Mouse (Mus musculus) CH12.LX (cell line): ENCODE results near the gene Nprl3. TPM values are rescaled to one million over a fixed set of nuclear protein-coding genes. Genes with fewer than 3 reads are reported as not detected.
A peak's percentile ranks its signal among the peaks of the same experiment; 100 is the strongest.
"Not testable (repeated sequence)": the region's sequence is repeated elsewhere in the genome, so short reads cannot be mapped to it uniquely, and the experiment has no call there.

Experiments
- DNase-seq: peaks from one replicate; pipeline ENCODE4 v3.0.0-alpha.2; 2013; ENCODE audit errors: extremely low read depth
- H3K27ac ChIP-seq: 2 replicates; pipeline ENCODE4 v1.5.1; 2012; ENCODE audit warnings: low read depth, mild to moderate bottlenecking, control low read depth, moderate library complexity; ENCODE audit not compliant: insufficient read depth
- H3K27me3 ChIP-seq: replicated peaks from 2 replicates; pipeline ENCODE3; 2012; ENCODE audit warnings: inconsistent platforms
- H3K36me3 ChIP-seq, 2 experiments: replicated peaks in 1 of 2; 2 replicates each; pipeline versions ENCODE3 to v1.6.1; 2012; ENCODE audit warnings: inconsistent platforms in 1 of 2, low read length in 1 of 2, mild to moderate bottlenecking in 1 of 2, mixed read lengths in 1 of 2, moderate library complexity in 1 of 2; ENCODE audit not compliant: control insufficient read depth in 1 of 2, insufficient read depth in 1 of 2
- H3K4me1 ChIP-seq, 2 experiments: 2 replicates each; pipeline ENCODE4 v1.6.1; 2012; ENCODE audit warnings: inconsistent platforms in 1 of 2, moderate library complexity in 1 of 2; ENCODE audit not compliant: insufficient read depth in 2 of 2, control insufficient read depth in 1 of 2
- H3K4me2 ChIP-seq: 2 replicates; pipeline ENCODE4 v1.6.1; 2012; ENCODE audit warnings: low read depth, mild to moderate bottlenecking, control low read depth; ENCODE audit not compliant: poor library complexity, insufficient read depth, severe bottlenecking
- H3K4me3 ChIP-seq, 3 experiments: fragments of 150-350 bp in 1 of 3; sonication (generic) in 1 of 3; replicated peaks in 1 of 3; 2 replicates each; pipeline versions ENCODE3 to v1.5.1; 2011 to 2012; ENCODE audit warnings: low read depth in 2 of 3, low read length in 2 of 3, mild to moderate bottlenecking in 2 of 3, moderate library complexity in 2 of 3, control low read depth in 1 of 3, improper control_type of control experiment in 1 of 3, inconsistent platforms in 1 of 3, mixed read lengths in 1 of 3; ENCODE audit not compliant: poor library complexity in 1 of 3
- H3K79me2 ChIP-seq: replicated peaks from 2 replicates; pipeline ENCODE4 v1.6.1; 2012; ENCODE audit warnings: mild to moderate bottlenecking, moderate library complexity; ENCODE audit not compliant: control insufficient read depth, poor library complexity, insufficient read depth, severe bottlenecking; ENCODE audit errors: extremely low read depth
- H3K9ac ChIP-seq: 2 replicates; pipeline ENCODE4 v1.6.1; 2012; ENCODE audit warnings: low read depth, mild to moderate bottlenecking, control low read depth, moderate library complexity; ENCODE audit not compliant: insufficient read depth
- H3K9me3 ChIP-seq: replicated peaks from 2 replicates; pipeline ENCODE3; 2012; ENCODE audit warnings: low read length, inconsistent platforms, mixed read lengths
- BHLHE40 ChIP-seq: IDR thresholded peaks from 2 replicates; pipeline ENCODE4 v1.6.1; 2011; ENCODE audit warnings: mild to moderate bottlenecking, low read depth, low read length, improper control_type of control experiment
- E2F4 ChIP-seq: IDR thresholded peaks from 2 replicates; pipeline ENCODE4 v1.6.1; 2011; ENCODE audit warnings: low read depth, low read length, improper control_type of control experiment; ENCODE audit not compliant: insufficient replicate concordance
- ELF1 ChIP-seq: IDR thresholded peaks from 2 replicates; pipeline ENCODE4 v1.6.1; 2014; ENCODE audit warnings: low read depth, mild to moderate bottlenecking, inconsistent platforms, low read length, improper control_type of control experiment
- ETS1 ChIP-seq: conservative IDR thresholded peaks from 2 replicates; pipeline ENCODE4 v1.6.1; 2012; ENCODE audit warnings: low read depth, mild to moderate bottlenecking, inconsistent platforms, low read length, improper control_type of control experiment, moderate library complexity
- HCFC1 ChIP-seq: IDR thresholded peaks from 2 replicates; pipeline ENCODE4 v1.6.1; 2012; ENCODE audit warnings: low read depth, mild to moderate bottlenecking, inconsistent platforms, low read length, improper control_type of control experiment
- JUN ChIP-seq: IDR thresholded peaks from 2 replicates; pipeline ENCODE4 v1.6.1; 2011; ENCODE audit warnings: low read depth, mild to moderate bottlenecking, low read length, improper control_type of control experiment, moderate library complexity; ENCODE audit not compliant: insufficient read depth
- MAX ChIP-seq: IDR thresholded peaks from 2 replicates; pipeline ENCODE4 v1.6.1; 2011; ENCODE audit warnings: low read length, improper control_type of control experiment
- MXI1 ChIP-seq: IDR thresholded peaks from 2 replicates; pipeline ENCODE4 v1.6.1; 2011; ENCODE audit warnings: mild to moderate bottlenecking, low read depth, low read length, improper control_type of control experiment
- NRF1 ChIP-seq: IDR thresholded peaks from 2 replicates; pipeline ENCODE4 v1.6.1; 2014; ENCODE audit warnings: low read depth, mild to moderate bottlenecking, inconsistent platforms, low read length, improper control_type of control experiment, moderate library complexity
- PAX5 ChIP-seq: IDR thresholded peaks from 2 replicates; pipeline ENCODE4 v1.6.1; 2012; ENCODE audit warnings: low read length, inconsistent platforms, mixed read lengths
- POLR2A ChIP-seq: IDR thresholded peaks from 2 replicates; pipeline ENCODE4 v1.6.1; 2011; ENCODE audit warnings: low read depth, mild to moderate bottlenecking, improper control_type of control experiment, low read length
- RCOR1 ChIP-seq: conservative IDR thresholded peaks from 2 replicates; pipeline ENCODE4 v1.6.1; 2012; ENCODE audit warnings: low read depth, mild to moderate bottlenecking, inconsistent platforms, low read length, improper control_type of control experiment
- ZKSCAN1 ChIP-seq: IDR thresholded peaks from 2 replicates; pipeline ENCODE4 v1.6.1; 2012; ENCODE audit warnings: low read depth, inconsistent platforms, low read length, improper control_type of control experiment, borderline replicate concordance
- dilution Hi-C: fragments of 300-500 bp; cut with MboI; formaldehyde crosslinking; loops from 2 replicates; pipeline ENCODE4 v1.14.3; 2020; ENCODE audit warnings: low sequenced_read_pairs; ENCODE audit not compliant: extremely low pct_unique_long_range_greater_than_20kb, extremely low pct_ligation_motif_present
- in situ Hi-C: fragments of 300-500 bp; cut with MboI; formaldehyde crosslinking; loops from 3 replicates; pipeline ENCODE4 v1.14.3; 2019; ENCODE audit warnings: low sequenced_read_pairs, low pct_ligation_motif_present, low pct_unique_long_range_greater_than_20kb, mixed read lengths
- polyA plus RNA-seq: library from polyadenylated mRNA; unstranded; fragments of >175 nt; gene quantifications from 2 replicates; pipeline ENCODE4 v1.2.1, GENCODE M21; 2012; ENCODE audit warnings: low read depth; ENCODE audit not compliant: insufficient read length
- total RNA-seq, 2 experiments: library from RNA; depleted of rRNA; stranded (reverse); fragments of 300-350 nt in 1 of 2; fragments of >200 nt in 1 of 2; gene quantifications; 2 replicates each; pipeline ENCODE4 v1.2.3; 2012 to 2014

Nprl3 gene
- total and polyA plus RNA-seq, 3 experiments, result 47.9 to 79.8 (median 51.7) TPM

DNA sequence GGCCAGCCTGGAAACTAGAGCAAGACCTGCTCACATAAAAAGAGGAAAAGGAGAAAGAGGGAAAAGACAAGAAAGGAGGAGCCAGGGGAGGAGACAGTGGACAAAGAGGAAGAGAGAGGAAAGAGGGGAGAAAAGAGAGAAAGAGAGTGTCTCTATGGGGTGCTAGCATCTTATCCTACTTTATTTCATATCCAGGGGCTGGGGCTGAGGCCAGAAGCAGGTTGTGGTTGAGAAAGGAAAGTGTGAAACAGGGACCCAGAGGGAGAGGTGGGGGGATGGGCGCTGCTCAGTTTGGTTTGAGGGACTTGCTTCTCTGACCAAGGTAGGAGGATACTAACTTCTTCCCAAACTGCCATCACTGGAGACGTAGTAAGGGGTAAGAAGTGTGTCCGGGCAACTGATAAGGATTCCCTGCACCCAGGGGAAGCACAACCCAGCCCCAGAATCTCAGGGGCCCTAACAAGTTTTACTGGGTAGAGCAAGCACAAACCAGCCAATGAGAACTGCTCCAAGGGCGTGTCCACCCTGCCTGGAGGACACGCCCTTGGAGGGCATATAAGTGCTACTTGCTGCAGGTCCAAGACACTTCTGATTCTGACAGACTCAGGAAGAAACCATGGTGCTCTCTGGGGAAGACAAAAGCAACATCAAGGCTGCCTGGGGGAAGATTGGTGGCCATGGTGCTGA is 15.7 kb upstream of the Nprl3 start, which contains the start of gene Hba-a1:
Gene Hba-a1, plus strand, starts transcription at position 421 of the 687 bp plus-strand sequence.
- H3K4me3 ChIP-seq, DNase-seq, H3K9ac ChIP-seq, H3K36me3 ChIP-seq, H3K9me3 ChIP-seq, dilution Hi-C loops, H3K27ac ChIP-seq, in situ Hi-C loops, H3K79me2 ChIP-seq: not testable (repeated sequence)
- Histone ChIP-seq H3K27me3 (peaks cover 14% of the 10 kb centered on the region), H3K4me1 (peaks cover 4 to 20% of the 10 kb centered on the region in 2 experiments; a peak in 3 of 4 replicates), H3K4me2 (peak within 1 kb of the TSS; percentile 29; the same call in 1 of the 2 replicates)

DNA sequence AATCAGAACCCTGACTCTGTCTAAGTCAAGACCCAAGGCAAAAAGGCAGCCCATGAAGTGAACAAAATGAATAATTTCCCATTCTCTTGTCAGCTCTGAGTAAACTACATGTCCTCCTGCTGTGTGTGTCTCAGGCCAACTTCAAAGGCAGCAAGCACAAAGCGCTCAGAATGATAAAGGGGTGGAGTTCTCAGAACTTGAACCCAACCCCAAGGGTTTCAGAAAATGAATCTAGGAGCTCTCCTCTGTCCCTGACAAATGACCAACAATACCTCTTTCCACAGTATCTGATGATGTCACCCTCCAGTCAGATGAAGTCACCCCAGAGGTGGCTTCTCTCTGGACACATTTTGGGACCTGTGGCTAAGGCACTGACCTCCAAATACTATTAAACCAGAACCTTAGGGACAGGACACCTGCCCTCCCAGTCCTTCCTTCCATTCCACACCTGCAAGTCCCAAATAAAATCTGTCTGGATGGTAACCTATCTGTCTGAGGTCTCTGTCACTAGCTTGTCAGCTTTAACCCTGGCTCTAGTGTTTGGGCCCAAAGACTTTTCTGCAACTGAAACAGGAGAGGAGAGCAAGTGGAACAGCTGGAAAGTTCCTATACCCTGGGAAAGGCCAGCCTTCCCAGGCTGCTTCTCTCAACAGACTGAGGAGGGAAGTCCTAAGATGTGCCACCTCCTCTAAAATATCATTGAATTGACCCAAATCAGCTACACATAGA is 14.1 kb upstream of the Nprl3 start:
- H3K4me2 ChIP-seq, result no peak overlapping the region
- in situ Hi-C loops, result no loop called here
- no peak overlapping the region for H3K27ac ChIP-seq
- no peaks in the 10 kb centered on the region for H3K9me3 ChIP-seq
- H3K79me2 ChIP-seq, result no peaks in the 10 kb centered on the region
- H3K36me3 ChIP-seq, result no peaks in the 10 kb centered on the region
- H3K4me1 ChIP-seq, result peaks cover 4 to 19% of the 10 kb centered on the region in 2 experiments; a peak in 3 of 4 replicates
- H3K9ac ChIP-seq, result no peak overlapping the region
- H3K4me3 ChIP-seq, result no peak overlapping the region
- DNase-seq, result no peak
- TF ChIP-seq ETS1 (no peak), MXI1 (no peak), MAX (no peak), HCFC1 (no peak), E2F4 (no peak), ELF1 (no peak), PAX5 (no peak), POLR2A (no peak), ZKSCAN1 (no peak), BHLHE40 (no peak), JUN (no peak), NRF1 (no peak), RCOR1 (no peak)
- H3K27me3 ChIP-seq, result peaks cover 13% of the 10 kb centered on the region
- dilution Hi-C loops, result no loop called here
